Mouse (Mus musculus): ENCODE data around the gene Lin7a. TPM values are rescaled to one million over a fixed set of nuclear protein-coding genes. Genes with fewer than 3 reads are reported as not detected.
A peak's percentile ranks its signal among the peaks of the same experiment; 100 is the strongest.

Gene Lin7a
- polyA plus RNA-seq (2014; fragmentation: Nextera tagmentation; extraction: Ambion mirVana) = 24.0 and 26.1 TPM in 2 replicates

GRCm38 (mm10) chr10:107271321-107272130 is at the start of gene Lin7a:
Gene Lin7a (plus strand): TSS chr10:107271686.
- peak within 1 kb of the TSS; percentile 69 for H3K27ac ChIP-seq (ENCODE audit: low read depth, low read length)

DNA sequence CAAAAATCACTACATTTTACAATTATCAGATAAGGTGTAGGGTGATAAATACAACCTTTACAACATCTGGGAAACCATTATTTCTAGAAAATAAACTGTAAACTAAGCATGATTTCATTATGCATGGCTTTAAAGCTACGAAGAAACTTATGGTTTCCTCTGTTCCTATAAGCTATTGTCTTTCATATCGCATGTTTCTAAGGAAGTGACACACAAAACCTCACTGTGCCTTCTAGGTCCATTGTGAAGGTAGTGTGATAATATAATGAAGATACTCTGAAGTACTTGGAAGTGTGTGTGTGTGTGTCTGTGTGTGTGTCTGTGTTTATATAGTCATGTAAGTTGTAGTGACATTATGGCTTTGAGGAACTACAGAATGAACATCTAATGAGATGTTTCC is 49.8 kb upstream of the Lin7a start:
- Histone ChIP-seq H3K4me2 (ENCODE audit: low read depth) (no peak overlapping the region), H3K27ac (ENCODE audit: low read depth, low read length) (no peak overlapping the region), H3K27me3 (ENCODE audit: control insufficient read depth, insufficient read depth, low read length) (no peaks in the 10 kb centered on the region), H3K4me1 (ENCODE audit: control insufficient read depth, insufficient read depth, low read length) (no peaks in the 10 kb centered on the region; the same call in 1 of the 2 replicates), H3K9ac (ENCODE audit: low read length) (no peak overlapping the region), H3K9me3 (ENCODE audit: control insufficient read depth, low read length) (no peaks in the 10 kb centered on the region), H3K36me3 (ENCODE audit: control insufficient read depth, insufficient read depth, low read length) (no peaks in the 10 kb centered on the region), H3K4me3 (ENCODE audit: low read depth, low read length) (no peak overlapping the region)
- DNase-seq (ENCODE audit: low spot score) = no peak
- WGBS = 89% methylated on average over 2 of the region's 2 CpGs
- no peak for ATAC-seq (ENCODE audit: insufficient read depth, low FRiP score, low TSS enrichment)

More at GRCm38 (mm10) chr10:107271321-107272130, at the start of gene Lin7a:
- Histone ChIP-seq H3K27me3 (ENCODE audit: control insufficient read depth, insufficient read depth, low read length) (0 out of 2 replicates have a peak, but pooled peaks cover 2% of the 10 kb centered on the region), H3K4me2 (ENCODE audit: low read depth) (peak within 1 kb of the TSS; percentile 69), H3K9me3 (ENCODE audit: control insufficient read depth, low read length) (no peaks in the 10 kb centered on the region), H3K36me3 (ENCODE audit: control insufficient read depth, insufficient read depth, low read length) (no peaks in the 10 kb centered on the region), H3K4me3 (ENCODE audit: low read depth, low read length) (peak within 1 kb of the TSS; percentile 61), H3K4me1 (ENCODE audit: control insufficient read depth, insufficient read depth, low read length) (no peaks in the 10 kb centered on the region), H3K9ac (ENCODE audit: low read length) (peak within 1 kb of the TSS; percentile 64)
- ATAC-seq (ENCODE audit: insufficient read depth, low FRiP score, low TSS enrichment) (peak; percentile 76), DNase-seq (ENCODE audit: low spot score) (peak; percentile 59)
- WGBS = 2% methylated on average over 37 of the region's 38 CpGs

GRCm38 (mm10) chr10:107222406-107223185 is 48.9 kb upstream of the Lin7a start:
- H3K27me3 ChIP-seq (ENCODE audit: control insufficient read depth, insufficient read depth, low read length) = no peaks in the 10 kb centered on the region
- no peaks in the 10 kb centered on the region for H3K9me3 ChIP-seq (ENCODE audit: control insufficient read depth, low read length)
- DNase-seq (ENCODE audit: low spot score) = no peak
- H3K36me3 ChIP-seq (ENCODE audit: control insufficient read depth, insufficient read depth, low read length) = no peaks in the 10 kb centered on the region
- H3K4me3 ChIP-seq (ENCODE audit: low read depth, low read length) = no peak overlapping the region
- ATAC-seq (ENCODE audit: insufficient read depth, low FRiP score, low TSS enrichment) = no peak
- no peak overlapping the region for H3K4me2 ChIP-seq (ENCODE audit: low read depth)
- no peak overlapping the region for H3K27ac ChIP-seq (ENCODE audit: low read depth, low read length)
- H3K4me1 ChIP-seq (ENCODE audit: control insufficient read depth, insufficient read depth, low read length) = no peaks in the 10 kb centered on the region; the same call in 1 of the 2 replicates
- no peak overlapping the region for H3K9ac ChIP-seq (ENCODE audit: low read length)
- WGBS = 86% methylated on average over 8 of the region's 8 CpGs

- H3K27ac ChIP-seq (ENCODE audit: low read depth, low read length) = no peak overlapping the region
- no peak for DNase-seq (ENCODE audit: low spot score)
These were observed 48.4 kb upstream of the Lin7a start for GRCm38 (mm10) chr10:107223186-107223440.

DNA sequence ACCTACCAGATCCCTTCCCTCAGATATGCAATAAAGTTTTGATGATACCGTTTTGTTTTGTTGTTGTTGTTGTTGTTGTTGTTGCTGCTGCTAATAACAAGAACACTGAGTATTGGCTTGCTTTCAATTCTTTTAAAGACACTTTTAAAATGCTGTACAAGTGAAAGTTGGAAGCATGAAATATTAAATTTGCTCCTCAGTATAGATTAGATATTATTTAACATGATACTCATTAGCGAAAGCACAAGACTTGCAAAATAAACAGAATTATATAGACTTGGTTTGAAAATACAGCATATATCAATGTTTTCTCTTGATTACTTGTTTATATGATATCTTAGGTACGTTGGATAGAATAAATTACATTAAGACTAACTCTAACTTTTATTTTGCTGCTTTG is 47.7 kb upstream of the Lin7a start:
- Histone ChIP-seq H3K27me3 (ENCODE audit: control insufficient read depth, insufficient read depth, low read length) (no peaks in the 10 kb centered on the region), H3K27ac (ENCODE audit: low read depth, low read length) (no peak overlapping the region), H3K4me2 (ENCODE audit: low read depth) (no peak overlapping the region), H3K9me3 (ENCODE audit: control insufficient read depth, low read length) (no peaks in the 10 kb centered on the region), H3K4me1 (ENCODE audit: control insufficient read depth, insufficient read depth, low read length) (no peaks in the 10 kb centered on the region; the same call in 1 of the 2 replicates), H3K4me3 (ENCODE audit: low read depth, low read length) (no peak overlapping the region), H3K9ac (ENCODE audit: low read length) (no peak overlapping the region), H3K36me3 (ENCODE audit: control insufficient read depth, insufficient read depth, low read length) (no peaks in the 10 kb centered on the region)
- DNase-seq (ENCODE audit: low spot score) (no peak), ATAC-seq (ENCODE audit: insufficient read depth, low FRiP score, low TSS enrichment) (no peak)
- WGBS = 92% methylated on average over 3 of the region's 3 CpGs

More at GRCm38 (mm10) chr10:107223186-107223440, 48.4 kb upstream of the Lin7a start:
- no peak overlapping the region for H3K4me2 ChIP-seq (ENCODE audit: low read depth)
- no peaks in the 10 kb centered on the region for H3K27me3 ChIP-seq (ENCODE audit: control insufficient read depth, insufficient read depth, low read length)
- H3K4me1 ChIP-seq (ENCODE audit: control insufficient read depth, insufficient read depth, low read length) = no peaks in the 10 kb centered on the region; the same call in 1 of the 2 replicates
- 91% methylated on average over 3 of the region's 3 CpGs for WGBS
- no peak overlapping the region for H3K4me3 ChIP-seq (ENCODE audit: low read depth, low read length)
- no peak for ATAC-seq (ENCODE audit: insufficient read depth, low FRiP score, low TSS enrichment)
- H3K36me3 ChIP-seq (ENCODE audit: control insufficient read depth, insufficient read depth, low read length) = no peaks in the 10 kb centered on the region
- no peaks in the 10 kb centered on the region for H3K9me3 ChIP-seq (ENCODE audit: control insufficient read depth, low read length)
- H3K9ac ChIP-seq (ENCODE audit: low read length) = no peak overlapping the region

- H3K27ac ChIP-seq (ENCODE audit: low read depth, low read length) = no peak overlapping the region
- no peak for DNase-seq (ENCODE audit: low spot score)
- H3K9ac ChIP-seq (ENCODE audit: low read length) = no peak overlapping the region
- no peak overlapping the region for H3K4me3 ChIP-seq (ENCODE audit: low read depth, low read length)
- no peak overlapping the region for H3K4me2 ChIP-seq (ENCODE audit: low read depth)
- 90% methylated on average over 6 of the region's 6 CpGs for WGBS
- ATAC-seq (ENCODE audit: insufficient read depth, low FRiP score, low TSS enrichment) = no peak
- no peaks in the 10 kb centered on the region; the same call in 1 of the 2 replicates for H3K4me1 ChIP-seq (ENCODE audit: control insufficient read depth, insufficient read depth, low read length)
- H3K9me3 ChIP-seq (ENCODE audit: control insufficient read depth, low read length) = no peaks in the 10 kb centered on the region
- no peaks in the 10 kb centered on the region for H3K27me3 ChIP-seq (ENCODE audit: control insufficient read depth, insufficient read depth, low read length)
- H3K36me3 ChIP-seq (ENCODE audit: control insufficient read depth, insufficient read depth, low read length) = no peaks in the 10 kb centered on the region
These were observed 46.7 kb upstream of the Lin7a start for GRCm38 (mm10) chr10:107224596-107225330.

DNA sequence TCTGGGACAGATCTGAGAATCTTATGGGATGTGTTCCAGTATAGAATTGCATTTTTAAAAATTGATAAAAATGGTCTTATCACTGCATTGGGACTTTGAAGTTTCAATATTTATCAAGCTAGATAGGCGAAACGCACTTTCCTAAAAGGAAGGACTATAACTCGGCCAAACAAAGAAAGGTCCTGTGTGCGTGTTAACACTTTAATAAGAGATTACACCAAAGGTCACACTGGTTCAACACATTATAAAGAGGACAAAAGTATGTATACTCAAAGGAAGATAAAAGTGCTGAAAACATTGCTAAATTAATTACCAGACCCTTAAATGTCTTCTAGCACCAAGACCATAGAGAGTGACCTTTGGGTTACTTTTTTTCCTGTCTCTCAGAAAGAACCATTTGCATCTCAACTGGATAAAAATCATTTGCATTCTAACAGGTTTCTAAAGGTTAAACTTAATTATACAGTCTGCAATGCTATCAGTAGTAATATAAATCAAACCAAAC is 46.1 kb upstream of the Lin7a start:
- no peak overlapping the region for H3K4me2 ChIP-seq (ENCODE audit: low read depth)

GRCm38 (mm10) chr10:107225871-107226270 is 45.6 kb upstream of the Lin7a start:
- H3K4me1 ChIP-seq (ENCODE audit: control insufficient read depth, insufficient read depth, low read length) = no peaks in the 10 kb centered on the region; the same call in 1 of the 2 replicates
- ATAC-seq (ENCODE audit: insufficient read depth, low FRiP score, low TSS enrichment) = no peak
- no peak for DNase-seq (ENCODE audit: low spot score)
- H3K9ac ChIP-seq (ENCODE audit: low read length) = no peak overlapping the region
- WGBS = 79% methylated on average over 4 of the region's 4 CpGs
- H3K36me3 ChIP-seq (ENCODE audit: control insufficient read depth, insufficient read depth, low read length) = no peaks in the 10 kb centered on the region
- no peaks in the 10 kb centered on the region for H3K27me3 ChIP-seq (ENCODE audit: control insufficient read depth, insufficient read depth, low read length)
- H3K4me2 ChIP-seq (ENCODE audit: low read depth) = no peak overlapping the region
- no peaks in the 10 kb centered on the region for H3K9me3 ChIP-seq (ENCODE audit: control insufficient read depth, low read length)
- no peak overlapping the region for H3K4me3 ChIP-seq (ENCODE audit: low read depth, low read length)
- no peak overlapping the region for H3K27ac ChIP-seq (ENCODE audit: low read depth, low read length)

More for the DNA sequence above, 46.1 kb upstream of the Lin7a start:
- Histone ChIP-seq H3K4me1 (ENCODE audit: control insufficient read depth, insufficient read depth, low read length) (no peaks in the 10 kb centered on the region; the same call in 1 of the 2 replicates), H3K36me3 (ENCODE audit: control insufficient read depth, insufficient read depth, low read length) (no peaks in the 10 kb centered on the region), H3K27ac (ENCODE audit: low read depth, low read length) (no peak overlapping the region), H3K9ac (ENCODE audit: low read length) (no peak overlapping the region), H3K27me3 (ENCODE audit: control insufficient read depth, insufficient read depth, low read length) (no peaks in the 10 kb centered on the region), H3K9me3 (ENCODE audit: control insufficient read depth, low read length) (no peaks in the 10 kb centered on the region), H3K4me3 (ENCODE audit: low read depth, low read length) (no peak overlapping the region)
- DNase-seq (ENCODE audit: low spot score) (no peak), ATAC-seq (ENCODE audit: insufficient read depth, low FRiP score, low TSS enrichment) (no peak)
- 55% methylated on average over 4 of the region's 4 CpGs for WGBS
